Mouse (Mus musculus): ENCODE results near the gene Rps12. TPM values are rescaled to one million over a fixed set of nuclear protein-coding genes. Genes with fewer than 3 reads are reported as not detected.

The Rps12 gene
- 168 TPM for polyA plus RNA-seq (2014; fragmentation: Illumina TruSeq; extraction: RNeasy Lipid Tissue Mini Kit (QIAGEN cat#74804); ENCODE audit: low read depth, low replicate concordance)

GRCm38 (mm10) chr10:23787062-23787821, at the start of gene Rps12:
Gene Rps12, minus strand, starts transcription at chr10:23787275.

DNA sequence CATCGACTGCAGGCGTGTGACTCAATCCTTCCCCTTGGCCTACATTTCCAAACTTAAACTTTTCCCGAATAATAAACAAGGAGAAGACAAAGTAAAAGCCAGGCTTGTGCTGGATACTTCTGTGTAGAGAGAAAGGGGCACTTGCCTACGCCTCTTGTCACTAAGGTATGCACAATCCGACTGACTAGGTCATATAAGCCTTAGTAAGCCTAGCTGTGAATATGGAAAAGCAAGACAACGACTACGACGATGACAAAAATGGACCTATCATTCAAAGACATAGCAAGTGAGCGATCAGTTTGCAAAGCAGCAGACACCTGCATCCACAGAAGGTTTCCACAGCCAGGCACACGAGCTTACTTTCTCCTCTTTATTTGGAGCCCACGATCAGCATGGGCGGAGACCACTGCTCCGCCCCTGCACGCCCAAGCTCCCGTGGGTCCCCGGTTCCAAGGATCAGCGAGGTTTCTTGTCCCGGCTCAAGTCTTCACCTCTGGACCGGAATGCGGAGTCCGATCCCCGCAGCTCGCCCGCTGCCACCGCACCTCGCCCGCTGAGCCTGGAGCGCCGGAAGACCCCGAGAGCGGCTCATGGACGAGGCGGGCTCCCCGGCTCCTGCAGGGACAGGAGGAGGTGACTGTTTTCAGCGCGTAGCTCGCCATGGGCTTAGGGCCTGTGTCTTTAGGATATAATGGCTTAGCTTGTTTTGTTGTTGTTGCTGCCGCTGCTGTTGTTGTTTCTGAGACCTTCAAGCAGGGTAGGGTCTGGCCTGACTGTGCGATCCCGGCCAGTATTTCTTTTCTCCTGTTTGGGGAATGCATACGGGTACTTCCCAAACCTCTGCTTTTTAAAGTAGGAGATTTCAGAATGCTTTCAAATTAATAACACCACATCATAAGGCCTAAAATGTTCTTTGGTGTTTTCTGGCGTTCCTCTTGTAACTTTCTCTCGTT, 9.8 kb upstream of the Rps12 start, which contains the start of gene Slc18b1:
Slc18b1 (plus strand) TSS at position 436 of the 953 bp plus-strand sequence.

Other genes with a start within 250 kb of the Rps12 start
- 4.2 TPM for gene Slc18b1, start 9.7 kb upstream of the Rps12 start, polyA plus RNA-seq (2014; fragmentation: Illumina TruSeq; extraction: RNeasy Lipid Tissue Mini Kit (QIAGEN cat#74804); ENCODE audit: low read depth, low replicate concordance)
- gene Vnn3, start 64.2 kb upstream of the Rps12 start, polyA plus RNA-seq (2014; fragmentation: Illumina TruSeq; extraction: RNeasy Lipid Tissue Mini Kit (QIAGEN cat#74804); ENCODE audit: low read depth, low replicate concordance), result 96.8 TPM
- 114 TPM for gene Vnn1, start 107.4 kb upstream of the Rps12 start, polyA plus RNA-seq (2014; fragmentation: Illumina TruSeq; extraction: RNeasy Lipid Tissue Mini Kit (QIAGEN cat#74804); ENCODE audit: low read depth, low replicate concordance)
- not detected for gene Taar1, start 133.1 kb upstream of the Rps12 start, polyA plus RNA-seq (2014; fragmentation: Illumina TruSeq; extraction: RNeasy Lipid Tissue Mini Kit (QIAGEN cat#74804); ENCODE audit: low read depth, low replicate concordance)
- gene Taar2, start 151.3 kb upstream of the Rps12 start, polyA plus RNA-seq (2014; fragmentation: Illumina TruSeq; extraction: RNeasy Lipid Tissue Mini Kit (QIAGEN cat#74804); ENCODE audit: low read depth, low replicate concordance), result not detected
- not detected for gene Taar3, start 162.3 kb upstream of the Rps12 start, polyA plus RNA-seq (2014; fragmentation: Illumina TruSeq; extraction: RNeasy Lipid Tissue Mini Kit (QIAGEN cat#74804); ENCODE audit: low read depth, low replicate concordance)
- not detected for gene Taar4, start 173.2 kb upstream of the Rps12 start, polyA plus RNA-seq (2014; fragmentation: Illumina TruSeq; extraction: RNeasy Lipid Tissue Mini Kit (QIAGEN cat#74804); ENCODE audit: low read depth, low replicate concordance)
- not detected for gene Taar5, start 183.4 kb upstream of the Rps12 start, polyA plus RNA-seq (2014; fragmentation: Illumina TruSeq; extraction: RNeasy Lipid Tissue Mini Kit (QIAGEN cat#74804); ENCODE audit: low read depth, low replicate concordance)
- not detected for gene Taar6, start 198.4 kb upstream of the Rps12 start, polyA plus RNA-seq (2014; fragmentation: Illumina TruSeq; extraction: RNeasy Lipid Tissue Mini Kit (QIAGEN cat#74804); ENCODE audit: low read depth, low replicate concordance)
- not detected for gene Taar7a, start 206.2 kb upstream of the Rps12 start, polyA plus RNA-seq (2014; fragmentation: Illumina TruSeq; extraction: RNeasy Lipid Tissue Mini Kit (QIAGEN cat#74804); ENCODE audit: low read depth, low replicate concordance)
- gene Taar7b, start 212.7 kb upstream of the Rps12 start, polyA plus RNA-seq (2014; fragmentation: Illumina TruSeq; extraction: RNeasy Lipid Tissue Mini Kit (QIAGEN cat#74804); ENCODE audit: low read depth, low replicate concordance), result not detected
- gene Taar7d, start 239.9 kb upstream of the Rps12 start, polyA plus RNA-seq (2014; fragmentation: Illumina TruSeq; extraction: RNeasy Lipid Tissue Mini Kit (QIAGEN cat#74804); ENCODE audit: low read depth, low replicate concordance), result not detected